Mouse (Mus musculus): Measurements from ENCODE around the gene Dusp15.

GRCm38 (mm10) chr2:152905036-152905829 is 46.3 kb downstream of the Dusp15 start:
- no peak for TF ChIP-seq FLI1 (IDR thresholded peaks at IDR 0.05; ENCODE audit: low read length)
- TF ChIP-seq GATA1 (IDR thresholded peaks at IDR 0.05; ENCODE audit: borderline replicate concordance, low read length) = no peak
